Mouse (Mus musculus) neutrophil, adult 5-6 weeks (primary cell): ENCODE results near the gene Hypk. TPM values are rescaled to one million over a fixed set of nuclear protein-coding genes. Genes with fewer than 3 reads are reported as not detected.

Source experiments
- ATAC-seq: fragments of 151-379, 151-347 bp; 2 replicates; pipeline ENCODE4 v1.8.0; 2017; ENCODE audit warnings: mild to moderate bottlenecking, moderate TSS enrichment; ENCODE audit not compliant: insufficient number of reproducible peaks, poor library complexity, low FRiP score, severe bottlenecking; ENCODE audit errors: extremely low read depth
- total RNA-seq: library from RNA; stranded (forward); fragments of 200-1000 nt; gene quantifications from 2 replicates; pipeline ENCODE4 v1.2.3, GENCODE M21; 2017

Gene Hypk
- 96.9 and 98.5 TPM in 2 replicates for total RNA-seq

GRCm38 (mm10) chr2:121452990-121453389 is at the start of gene Hypk:
Gene Hypk, plus strand, starts transcription at chr2:121453290.
- no peak for ATAC-seq

- no peak for ATAC-seq
These were observed 49.8 kb upstream of the Hypk start for GRCm38 (mm10) chr2:121403296-121403695.

- peak; percentile 83 for ATAC-seq
These were observed 44.9 kb upstream of the Hypk start for GRCm38 (mm10) chr2:121408160-121408559.

- no peak for ATAC-seq
These were observed 40.2 kb upstream of the Hypk start for GRCm38 (mm10) chr2:121412843-121413386.

- peak; percentile 89 for ATAC-seq
These were observed 39.6 kb upstream of the Hypk start, which contains the start of the genes Pdia3 and Catsper2 for GRCm38 (mm10) chr2:121413387-121414042. Gene Pdia3, plus strand, starts transcription at chr2:121413775. Gene Catsper2, minus strand, starts transcription at chr2:121413792.

- ATAC-seq, result peak; percentile 31; the same call in 1 of the 2 replicates
These were observed 38.9 kb upstream of the Hypk start for GRCm38 (mm10) chr2:121414139-121414685.

- ATAC-seq, result no peak
These were observed 38.0 kb upstream of the Hypk start for GRCm38 (mm10) chr2:121415103-121415502.

- no peak for ATAC-seq
These were observed 37.5 kb upstream of the Hypk start for GRCm38 (mm10) chr2:121415591-121415990.

- no peak for ATAC-seq
These were observed 36.7 kb upstream of the Hypk start for GRCm38 (mm10) chr2:121416356-121416755.

- ATAC-seq, result no peak
These were observed 34.6 kb upstream of the Hypk start for GRCm38 (mm10) chr2:121418476-121418875.

- ATAC-seq, result no peak
These were observed 29.9 kb upstream of the Hypk start for GRCm38 (mm10) chr2:121423166-121423565.

GRCm38 (mm10) chr2:121425890-121426289 is 27.2 kb upstream of the Hypk start:
- ATAC-seq, result no peak

- peak; percentile 70; the same call in 1 of the 2 replicates for ATAC-seq
These were observed 18.2 kb upstream of the Hypk start for GRCm38 (mm10) chr2:121434854-121435253.

GRCm38 (mm10) chr2:121439746-121440145 is 13.3 kb upstream of the Hypk start:
- no peak for ATAC-seq

- no peak for ATAC-seq
These were observed 12.1 kb upstream of the Hypk start for GRCm38 (mm10) chr2:121440834-121441605.

- ATAC-seq, result peak; percentile 70
These were observed 11.3 kb upstream of the Hypk start for GRCm38 (mm10) chr2:121441800-121442199.

GRCm38 (mm10) chr2:121442259-121443067 is 10.6 kb upstream of the Hypk start:
- peak; percentile 93 for ATAC-seq

- no peak for ATAC-seq
These were observed 10.1 kb upstream of the Hypk start for GRCm38 (mm10) chr2:121443068-121443349.

- ATAC-seq, result no peak
These were observed 8.9 kb upstream of the Hypk start, which contains the start of gene Ell3 for GRCm38 (mm10) chr2:121444178-121444577. Gene Ell3, minus strand, starts transcription at chr2:121444278.
